Mouse (Mus musculus): ENCODE data around the gene Map3k3. TPM values are rescaled to one million over a fixed set of nuclear protein-coding genes. Genes with fewer than 3 reads are reported as not detected.

Map3k3 gene
- 100 to 1,000 TPM; 157 to 191 TPM for total RNA-seq (2023)

DNA sequence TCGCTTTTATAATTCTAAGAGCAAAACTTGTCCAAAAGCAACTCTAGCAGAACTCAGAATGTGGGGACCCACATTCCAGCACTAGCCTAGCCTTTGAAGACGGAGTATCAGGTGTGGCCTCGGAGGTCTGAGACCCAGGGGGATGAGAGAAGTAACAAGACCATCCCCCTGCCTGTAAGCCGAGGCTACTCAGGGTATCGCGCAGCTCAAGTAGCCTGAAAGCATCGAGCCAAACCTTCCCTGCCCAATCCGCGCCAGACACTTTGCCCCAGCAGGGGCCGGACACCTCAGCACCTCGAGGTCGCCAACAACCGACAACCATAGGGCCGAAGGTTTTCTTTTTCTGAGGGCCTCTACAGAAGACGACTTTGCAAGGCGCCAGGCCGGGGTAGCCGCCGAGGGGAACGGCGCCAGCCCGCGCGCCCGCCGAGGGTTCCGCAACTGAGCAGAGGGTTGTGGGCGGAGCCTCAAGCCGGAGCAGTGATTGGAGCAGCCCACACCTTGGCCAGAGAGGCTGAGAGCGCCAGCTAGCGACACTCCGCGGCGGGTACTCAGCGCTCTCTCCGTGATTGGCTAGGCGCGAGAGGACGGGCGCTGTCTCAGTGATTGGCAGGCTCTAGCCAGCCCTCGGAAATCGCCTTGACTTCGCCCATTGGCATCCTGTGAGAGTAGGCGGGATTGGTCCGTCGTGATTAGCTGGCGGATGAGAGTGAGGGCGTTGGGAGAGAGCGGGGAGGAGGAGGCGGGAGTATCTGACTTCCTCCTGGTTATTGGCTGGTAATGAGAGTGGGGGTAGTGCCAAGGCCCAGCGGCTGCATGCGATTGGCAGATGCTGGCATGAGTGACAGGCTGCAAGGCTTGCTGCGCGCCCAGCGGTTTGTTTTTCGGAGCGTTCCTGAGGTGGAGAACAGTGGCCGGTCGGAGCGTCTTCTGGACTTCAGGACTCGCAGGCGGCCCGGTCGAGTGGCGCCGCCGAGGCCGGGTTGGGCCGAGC is at the start of gene Map3k3:
Gene Map3k3 (plus strand): TSS at position 906 of the 994 bp plus-strand sequence.

DNA sequence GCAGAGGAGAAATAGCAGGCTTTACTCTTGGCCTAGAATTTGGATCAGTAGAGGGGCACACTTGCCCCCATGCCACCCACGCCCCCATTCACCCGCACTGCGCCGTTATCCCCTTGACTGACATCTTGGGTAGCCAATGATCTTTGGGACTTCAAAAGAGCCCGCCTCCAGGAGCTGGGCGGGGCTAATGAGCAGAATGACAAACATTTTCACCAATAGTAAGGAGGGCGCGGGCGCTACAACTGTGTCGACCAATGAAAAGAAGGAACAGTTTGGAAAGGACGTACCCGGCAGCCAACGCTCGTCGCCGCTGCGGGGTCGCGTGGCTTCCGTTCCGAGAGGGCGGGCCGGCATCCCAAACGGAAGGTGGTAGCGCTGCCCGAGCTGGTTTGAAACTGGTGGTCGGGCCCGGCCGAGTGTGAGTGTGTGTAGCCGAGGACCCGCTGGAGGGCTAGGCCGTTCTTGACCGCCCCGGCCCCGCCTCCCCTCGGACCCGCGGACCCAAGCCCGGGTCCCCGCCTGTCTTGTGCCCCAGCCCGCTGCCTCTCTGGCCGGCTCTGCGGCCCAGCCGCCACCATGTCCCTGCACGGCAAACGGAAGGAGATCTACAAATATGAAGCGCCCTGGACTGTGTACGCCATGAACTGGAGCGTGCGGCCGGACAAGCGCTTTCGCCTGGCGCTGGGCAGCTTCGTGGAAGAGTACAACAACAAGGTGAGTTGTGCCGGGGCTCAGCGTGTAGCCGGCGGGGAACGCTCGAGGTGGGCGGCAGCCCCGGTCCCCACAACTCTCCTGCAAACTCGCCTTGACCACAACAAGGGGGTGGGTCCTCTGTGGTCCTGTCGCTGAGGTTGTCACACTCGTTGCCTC is 47.6 kb upstream of the Map3k3 start, which contains the start of gene Dcaf7:
Gene Dcaf7 (plus strand): TSS at position 325 of the 870 bp plus-strand sequence.

GRCm38 (mm10) chr11:106065923-106066571 is 18.4 kb upstream of the Map3k3 start, which contains the start of gene Taco1:
Gene Taco1 (plus strand): TSS chr11:106066061.

DNA sequence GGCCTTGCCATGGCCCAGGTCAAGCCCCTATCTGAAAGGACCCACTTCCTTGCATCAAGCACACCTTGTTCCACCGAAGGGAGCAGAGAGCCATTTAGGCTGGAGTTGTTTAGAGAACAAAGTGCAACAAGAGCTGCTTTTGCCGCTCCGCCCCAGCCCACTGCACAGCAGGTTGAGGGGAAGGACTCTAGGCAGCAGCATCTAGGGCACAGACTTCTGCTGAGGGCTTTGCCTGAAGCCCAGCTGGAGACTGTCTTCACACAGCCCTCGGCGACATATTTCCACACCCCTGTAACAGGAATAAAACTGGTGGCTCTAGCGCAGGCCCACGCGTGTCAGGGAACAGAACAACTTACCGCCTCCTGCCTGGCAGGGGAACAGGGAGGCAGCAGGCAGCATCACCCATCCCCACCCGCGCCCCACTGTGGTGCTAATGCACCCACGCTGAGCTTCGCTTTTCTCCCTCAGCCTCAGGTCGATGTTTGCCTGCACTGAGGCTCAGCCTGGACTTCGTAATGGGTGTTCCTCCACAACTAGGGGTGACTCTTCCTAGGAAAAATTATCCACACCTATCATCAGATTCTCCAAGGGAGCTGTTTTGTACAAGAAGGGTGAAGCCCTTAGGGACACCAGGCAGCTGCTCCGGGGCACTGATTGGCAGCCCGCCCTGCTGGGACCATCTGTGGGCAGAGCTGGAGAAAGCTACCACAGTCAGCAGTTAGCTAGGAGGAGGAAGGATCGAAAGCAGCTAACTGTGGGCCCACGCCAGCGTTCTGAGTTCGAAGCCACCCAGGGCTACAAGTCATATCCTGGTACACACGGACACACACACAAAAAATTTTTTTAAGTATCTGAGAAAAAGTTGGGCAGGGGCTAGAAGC is 76.7 kb downstream of the Map3k3 start, which contains the start of the genes Gm10840 and Limd2:
Gene Gm10840 (plus strand): TSS at position 10 of the 881 bp plus-strand sequence.
Gene Limd2 (minus strand): TSS at position 20 of the 881 bp plus-strand sequence.

DNA sequence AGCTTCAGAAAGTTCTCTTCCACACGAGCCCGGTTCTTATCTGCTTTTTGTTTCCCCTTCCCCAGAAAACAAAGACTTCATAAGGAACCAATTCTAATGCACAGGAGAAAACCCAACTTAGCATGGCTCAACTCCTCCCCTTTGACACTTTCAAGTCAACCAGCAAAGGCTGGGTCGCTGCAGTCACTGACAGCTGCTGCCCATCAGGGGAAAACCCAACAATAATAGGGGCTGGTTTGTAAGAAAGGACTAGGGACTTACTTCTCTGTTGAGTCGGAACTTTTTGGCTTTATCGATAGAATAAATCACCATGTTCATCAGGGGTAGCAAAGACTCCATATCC is 117.7 kb downstream of the Map3k3 start, which contains the start of gene Strada:
Gene Strada (minus strand): TSS at position 46 of the 343 bp plus-strand sequence.

Other genes starting within 250 kb of the Map3k3 start
- gene Cyb561, start 131.3 kb upstream of the Map3k3 start, total RNA-seq (2023) = not detected
- gene Ace, start 116.7 kb upstream of the Map3k3 start, total RNA-seq (2023) = 1 to 10 TPM; 5.0 to 6.7 TPM
- gene Ace3, start 89.9 kb upstream of the Map3k3 start, total RNA-seq (2023) = not detected
- under 1 TPM in 1 of 2 experiments, not detected in 1; 0.35 TPM for gene Kcnh6, start 76.5 kb upstream of the Map3k3 start, total RNA-seq (2023)
- gene Dcaf7, start 47.7 kb upstream of the Map3k3 start, total RNA-seq (2023) = 10 to 100 TPM; 54.0 to 54.2 TPM
- 1 to 10 TPM; 6.3 to 7.6 TPM for gene Taco1, start 18.6 kb upstream of the Map3k3 start, total RNA-seq (2023)
- gene Gm10840, start 76.2 kb downstream of the Map3k3 start, total RNA-seq (2023) = 1 to 10 TPM; 1.5 to 3.6 TPM
- 100 to 1,000 TPM; 377 to 397 TPM for gene Limd2, start 76.2 kb downstream of the Map3k3 start, total RNA-seq (2023)
- gene Strada, start 117.6 kb downstream of the Map3k3 start, total RNA-seq (2023) = 10 to 100 TPM; 21.4 to 23.2 TPM
- gene Ccdc47, start 131.7 kb downstream of the Map3k3 start, total RNA-seq (2023) = 10 to 100 TPM; 35.7 to 40.9 TPM
- 10 to 100 TPM; 37.1 to 38.6 TPM for gene Ddx42, start 132.3 kb downstream of the Map3k3 start, total RNA-seq (2023)
- gene Ftsj3, start 171.5 kb downstream of the Map3k3 start, total RNA-seq (2023) = 10 to 100 TPM; 16.3 to 20.8 TPM
- 10 to 100 TPM; 34.9 to 37.9 TPM for gene Psmc5, start 171.5 kb downstream of the Map3k3 start, total RNA-seq (2023)
- 10 to 100 TPM; 79.7 to 89.9 TPM for gene Smarcd2, start 188.4 kb downstream of the Map3k3 start, total RNA-seq (2023)
- under 1 TPM in 1 of 2 experiments, not detected in 1; 0.29 TPM for gene Tcam1, start 192.1 kb downstream of the Map3k3 start, total RNA-seq (2023)
- not detected for gene Gh, start 217.3 kb downstream of the Map3k3 start, total RNA-seq (2023)
- gene Cd79b, start 230.1 kb downstream of the Map3k3 start, total RNA-seq (2023) = 10 to 100 TPM; 10.4 to 13.1 TPM